Mouse (Mus musculus): ENCODE results near the gene Dzip1. TPM values are rescaled to one million over a fixed set of nuclear protein-coding genes. Genes with fewer than 3 reads are reported as not detected.

The Dzip1 gene
- polyA plus RNA-seq, 1 experiment from 2014 or later: 10.1 TPM

- Histone ChIP-seq H3K4me2 (ENCODE audit: low read depth, low read length) (no peak overlapping the region), H3K9me3 (replicated peaks; ENCODE audit: control insufficient read depth, low read length) (no peaks in the 10 kb centered on the region), H3K4me1 (ENCODE audit: control insufficient read depth, insufficient read depth, low read length) (peaks cover 21% of the 10 kb centered on the region), H3K36me3 (ENCODE audit: control insufficient read depth, insufficient read depth, low read length) (no peaks in the 10 kb centered on the region), H3K27me3 (ENCODE audit: control insufficient read depth, insufficient read depth, low read length) (no peaks in the 10 kb centered on the region), H3K27ac (ENCODE audit: low read length) (no peak overlapping the region), H3K9ac (ENCODE audit: low read length) (no peak overlapping the region), H3K4me3 (replicated peaks; ENCODE audit: low read length) (no peak overlapping the region)
- no peak for ATAC-seq (ENCODE audit: insufficient read depth, low FRiP score)
- WGBS: 55% methylated on average over 12 of the region's 12 CpGs
These were observed 16.8 kb upstream of the Dzip1 start for GRCm38 (mm10) chr14:118942076-118942475.

GRCm38 (mm10) chr14:118940796-118941495 lies 15.7 kb upstream of the Dzip1 start:
- H3K36me3 ChIP-seq (ENCODE audit: control insufficient read depth, insufficient read depth, low read length): no peaks in the 10 kb centered on the region
- WGBS: 74% methylated on average over 4 of the region's 4 CpGs
- no peak overlapping the region for H3K27ac ChIP-seq (ENCODE audit: low read length)
- no peak for ATAC-seq (ENCODE audit: insufficient read depth, low FRiP score)
- H3K4me2 ChIP-seq (ENCODE audit: low read depth, low read length): no peak overlapping the region
- H3K4me1 ChIP-seq (ENCODE audit: control insufficient read depth, insufficient read depth, low read length): peaks cover 26% of the 10 kb centered on the region
- no peaks in the 10 kb centered on the region for H3K9me3 ChIP-seq (replicated peaks; ENCODE audit: control insufficient read depth, low read length)
- no peaks in the 10 kb centered on the region for H3K27me3 ChIP-seq (ENCODE audit: control insufficient read depth, insufficient read depth, low read length)
- H3K4me3 ChIP-seq (replicated peaks; ENCODE audit: low read length): no peak overlapping the region
- no peak overlapping the region for H3K9ac ChIP-seq (ENCODE audit: low read length)

GRCm38 (mm10) chr14:118938551-118938950 lies 13.3 kb upstream of the Dzip1 start:
- WGBS: 2% methylated on average over 7 of the region's 7 CpGs
- no peak for ATAC-seq (ENCODE audit: insufficient read depth, low FRiP score)
- H3K9me3 ChIP-seq (replicated peaks; ENCODE audit: control insufficient read depth, low read length): no peaks in the 10 kb centered on the region

GRCm38 (mm10) chr14:118937533-118938492 lies 12.6 kb upstream of the Dzip1 start, which contains the start of gene Dnajc3:
Dnajc3 (plus strand) TSS chr14:118937976.
- no peaks in the 10 kb centered on the region for H3K9me3 ChIP-seq (replicated peaks; ENCODE audit: control insufficient read depth, low read length)
- peak within 1 kb of the TSS; percentile 100 for H3K9ac ChIP-seq (ENCODE audit: low read length)
- no peaks in the 10 kb centered on the region for H3K36me3 ChIP-seq (ENCODE audit: control insufficient read depth, insufficient read depth, low read length)
- ATAC-seq (ENCODE audit: insufficient read depth, low FRiP score): peak; percentile 100
- peaks cover 26% of the 10 kb centered on the region for H3K4me1 ChIP-seq (ENCODE audit: control insufficient read depth, insufficient read depth, low read length)
- H3K4me3 ChIP-seq (replicated peaks; ENCODE audit: low read length): peak within 1 kb of the TSS; percentile 96
- H3K4me2 ChIP-seq (ENCODE audit: low read depth, low read length): peak within 1 kb of the TSS; percentile 69
- peak within 1 kb of the TSS; percentile 96 for H3K27ac ChIP-seq (ENCODE audit: low read length)
- H3K27me3 ChIP-seq (ENCODE audit: control insufficient read depth, insufficient read depth, low read length): no peaks in the 10 kb centered on the region
- WGBS: under 1% methylated on average over 123 of the region's 124 CpGs

More at GRCm38 (mm10) chr14:118938551-118938950, 13.3 kb upstream of the Dzip1 start:
- peak overlapping the region; percentile 96 for H3K4me3 ChIP-seq (replicated peaks; ENCODE audit: low read length)
- peak overlapping the region; percentile 96 for H3K27ac ChIP-seq (ENCODE audit: low read length)
- H3K36me3 ChIP-seq (ENCODE audit: control insufficient read depth, insufficient read depth, low read length): no peaks in the 10 kb centered on the region
- H3K9ac ChIP-seq (ENCODE audit: low read length): peak overlapping the region; percentile 100
- no peaks in the 10 kb centered on the region for H3K27me3 ChIP-seq (ENCODE audit: control insufficient read depth, insufficient read depth, low read length)
- peak overlapping the region; percentile 69 for H3K4me2 ChIP-seq (ENCODE audit: low read depth, low read length)
- peaks cover 26% of the 10 kb centered on the region for H3K4me1 ChIP-seq (ENCODE audit: control insufficient read depth, insufficient read depth, low read length)

- H3K4me3 ChIP-seq (replicated peaks; ENCODE audit: low read length): peak overlapping the region; percentile 96
- H3K9me3 ChIP-seq (replicated peaks; ENCODE audit: control insufficient read depth, low read length): no peaks in the 10 kb centered on the region
- peak overlapping the region; percentile 77 for H3K9ac ChIP-seq (ENCODE audit: low read length)
- WGBS: 35% methylated on average over 4 of the region's 4 CpGs
- no peaks in the 10 kb centered on the region for H3K27me3 ChIP-seq (ENCODE audit: control insufficient read depth, insufficient read depth, low read length)
- peaks cover 24% of the 10 kb centered on the region for H3K4me1 ChIP-seq (ENCODE audit: control insufficient read depth, insufficient read depth, low read length)
- no peaks in the 10 kb centered on the region for H3K36me3 ChIP-seq (ENCODE audit: control insufficient read depth, insufficient read depth, low read length)
- ATAC-seq (ENCODE audit: insufficient read depth, low FRiP score): no peak
- peak overlapping the region; percentile 85 for H3K27ac ChIP-seq (ENCODE audit: low read length)
- H3K4me2 ChIP-seq (ENCODE audit: low read depth, low read length): peak overlapping the region; percentile 68
These were observed 11.7 kb upstream of the Dzip1 start for GRCm38 (mm10) chr14:118936952-118937351.

GRCm38 (mm10) chr14:118936236-118936635 lies 11.0 kb upstream of the Dzip1 start:
- no peaks in the 10 kb centered on the region for H3K27me3 ChIP-seq (ENCODE audit: control insufficient read depth, insufficient read depth, low read length)
- no peaks in the 10 kb centered on the region for H3K9me3 ChIP-seq (replicated peaks; ENCODE audit: control insufficient read depth, low read length)
- peaks cover 20% of the 10 kb centered on the region for H3K4me1 ChIP-seq (ENCODE audit: control insufficient read depth, insufficient read depth, low read length)
- no peak overlapping the region for H3K9ac ChIP-seq (ENCODE audit: low read length)
- H3K4me2 ChIP-seq (ENCODE audit: low read depth, low read length): no peak overlapping the region
- no peak overlapping the region for H3K4me3 ChIP-seq (replicated peaks; ENCODE audit: low read length)
- WGBS: 60% methylated on average over 3 of the region's 3 CpGs
- no peak for ATAC-seq (ENCODE audit: insufficient read depth, low FRiP score)
- no peak overlapping the region for H3K27ac ChIP-seq (ENCODE audit: low read length)
- H3K36me3 ChIP-seq (ENCODE audit: control insufficient read depth, insufficient read depth, low read length): no peaks in the 10 kb centered on the region

GRCm38 (mm10) chr14:118934686-118935085 lies 9.4 kb upstream of the Dzip1 start:
- Histone ChIP-seq H3K9me3 (replicated peaks; ENCODE audit: control insufficient read depth, low read length) (no peaks in the 10 kb centered on the region), H3K27me3 (ENCODE audit: control insufficient read depth, insufficient read depth, low read length) (no peaks in the 10 kb centered on the region), H3K27ac (ENCODE audit: low read length) (no peak overlapping the region), H3K4me3 (replicated peaks; ENCODE audit: low read length) (no peak overlapping the region), H3K4me1 (ENCODE audit: control insufficient read depth, insufficient read depth, low read length) (peaks cover 15% of the 10 kb centered on the region), H3K4me2 (ENCODE audit: low read depth, low read length) (no peak overlapping the region), H3K36me3 (ENCODE audit: control insufficient read depth, insufficient read depth, low read length) (no peaks in the 10 kb centered on the region), H3K9ac (ENCODE audit: low read length) (no peak overlapping the region)
- whole genome bisulfite sequencing: 79% methylated on average over 9 of the region's 9 CpGs
- ATAC-seq (ENCODE audit: insufficient read depth, low FRiP score): no peak

GRCm38 (mm10) chr14:118932956-118933355 lies 7.7 kb upstream of the Dzip1 start:
- no peak overlapping the region for H3K9ac ChIP-seq (ENCODE audit: low read length)
- H3K4me1 ChIP-seq (ENCODE audit: control insufficient read depth, insufficient read depth, low read length): peaks cover 7% of the 10 kb centered on the region; the same call in 1 of the 2 replicates
- H3K36me3 ChIP-seq (ENCODE audit: control insufficient read depth, insufficient read depth, low read length): no peaks in the 10 kb centered on the region
- WGBS: 63% methylated on average over 8 of the region's 8 CpGs
- no peak overlapping the region for H3K4me2 ChIP-seq (ENCODE audit: low read depth, low read length)
- H3K27ac ChIP-seq (ENCODE audit: low read length): no peak overlapping the region
- no peak for ATAC-seq (ENCODE audit: insufficient read depth, low FRiP score)
- H3K4me3 ChIP-seq (replicated peaks; ENCODE audit: low read length): no peak overlapping the region
- no peaks in the 10 kb centered on the region for H3K9me3 ChIP-seq (replicated peaks; ENCODE audit: control insufficient read depth, low read length)
- H3K27me3 ChIP-seq (ENCODE audit: control insufficient read depth, insufficient read depth, low read length): no peaks in the 10 kb centered on the region

GRCm38 (mm10) chr14:118931181-118931580 lies 5.9 kb upstream of the Dzip1 start:
- no peaks in the 10 kb centered on the region for H3K4me1 ChIP-seq (ENCODE audit: control insufficient read depth, insufficient read depth, low read length)
- no peaks in the 10 kb centered on the region for H3K36me3 ChIP-seq (ENCODE audit: control insufficient read depth, insufficient read depth, low read length)
- no peak overlapping the region for H3K27ac ChIP-seq (ENCODE audit: low read length)
- H3K4me3 ChIP-seq (replicated peaks; ENCODE audit: low read length): no peak overlapping the region
- no peak for ATAC-seq (ENCODE audit: insufficient read depth, low FRiP score)
- no peaks in the 10 kb centered on the region for H3K9me3 ChIP-seq (replicated peaks; ENCODE audit: control insufficient read depth, low read length)
- H3K4me2 ChIP-seq (ENCODE audit: low read depth, low read length): no peak overlapping the region
- H3K27me3 ChIP-seq (ENCODE audit: control insufficient read depth, insufficient read depth, low read length): no peaks in the 10 kb centered on the region
- no peak overlapping the region for H3K9ac ChIP-seq (ENCODE audit: low read length)
- 84% methylated on average over 2 of the region's 2 CpGs for WGBS
